Mouse (Mus musculus): ENCODE results near the gene Ppip5k2. TPM values are rescaled to one million over a fixed set of nuclear protein-coding genes. Genes with fewer than 3 reads are reported as not detected.

The Ppip5k2 gene
- polyA plus RNA-seq, 1 experiment from 2014 or later = 12.2 TPM

GRCm38 (mm10) chr1:97698956-97699570, 71.1 kb downstream of the Ppip5k2 start:
- Histone ChIP-seq H3K27ac (no peak overlapping the region), H3K4me1 (replicated peaks) (no peaks in the 10 kb centered on the region), H3K4me2 (no peak overlapping the region), H3K36me3 (no peaks in the 10 kb centered on the region; the same call in 1 of the 2 replicates), H3K9me3 (replicated peaks) (no peaks in the 10 kb centered on the region), H3K4me3 (replicated peaks) (no peak overlapping the region), H3K27me3 (no peaks in the 10 kb centered on the region), H3K9ac (no peak overlapping the region)
- ATAC-seq (ENCODE audit: low read depth) (no peak; the same call in 1 of the 2 replicates), DNase-seq (no peak)
- 27% methylated on average over 11 of the region's 11 CpGs for WGBS (ENCODE audit: insufficient replicate concordance)

DNA sequence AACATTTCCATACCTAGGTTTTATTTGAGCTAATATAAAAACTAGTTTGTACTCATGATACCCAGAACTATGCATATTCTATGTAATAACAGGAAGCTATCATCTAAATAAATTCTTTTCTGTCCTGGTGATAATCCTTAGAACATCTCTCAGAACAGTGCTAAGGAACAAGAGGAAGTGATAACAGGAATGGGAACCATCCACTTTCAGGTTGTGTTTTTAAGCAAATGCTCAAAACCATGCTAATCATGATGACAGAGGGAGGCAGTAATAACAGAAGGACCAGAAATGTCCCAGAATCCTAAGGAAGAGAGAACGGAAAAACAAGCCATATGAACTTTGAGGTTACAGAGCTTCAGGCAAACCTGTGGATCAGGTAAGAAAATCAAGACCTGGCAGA, 72.9 kb downstream of the Ppip5k2 start:
- Histone ChIP-seq H3K27ac (no peak overlapping the region), H3K27me3 (no peaks in the 10 kb centered on the region), H3K4me2 (no peak overlapping the region), H3K9ac (no peak overlapping the region), H3K4me3 (replicated peaks) (no peak overlapping the region), H3K4me1 (replicated peaks) (no peaks in the 10 kb centered on the region), H3K9me3 (replicated peaks) (no peaks in the 10 kb centered on the region), H3K36me3 (no peaks in the 10 kb centered on the region)
- ATAC-seq (ENCODE audit: low read depth) (no peak), DNase-seq (no peak)
- 78% methylated on average over 1 of the region's 1 CpGs for WGBS (ENCODE audit: insufficient replicate concordance)

DNA sequence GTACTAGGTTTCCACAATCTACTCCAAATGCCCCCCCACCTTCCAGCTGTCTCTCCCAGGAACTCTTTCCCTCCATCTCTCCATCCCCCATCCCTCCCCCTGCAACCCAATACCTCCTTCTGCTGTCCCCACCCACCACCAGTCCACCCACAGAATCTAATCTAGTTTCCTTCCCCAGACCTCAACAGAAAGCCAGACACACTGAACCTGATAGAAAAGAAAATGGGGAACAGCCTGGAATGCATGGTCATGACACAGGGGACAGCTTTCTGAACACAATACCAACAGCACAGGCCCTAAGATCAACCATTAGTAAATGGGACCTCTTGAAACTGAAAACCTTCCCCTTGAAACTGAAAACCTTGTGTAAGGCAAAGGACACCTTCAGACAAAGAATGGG, 76.4 kb downstream of the Ppip5k2 start:
- H3K27me3 ChIP-seq = no peaks in the 10 kb centered on the region
- no peak for DNase-seq
- no peak overlapping the region for H3K4me2 ChIP-seq
- H3K4me1 ChIP-seq (replicated peaks) = no peaks in the 10 kb centered on the region
- ATAC-seq (ENCODE audit: low read depth) = no peak
- H3K36me3 ChIP-seq = no peaks in the 10 kb centered on the region
- no peak overlapping the region for H3K4me3 ChIP-seq (replicated peaks)
- no peaks in the 10 kb centered on the region for H3K9me3 ChIP-seq (replicated peaks)
- H3K9ac ChIP-seq = no peak overlapping the region
- no peak overlapping the region for H3K27ac ChIP-seq

GRCm38 (mm10) chr1:97688756-97689155, 81.5 kb downstream of the Ppip5k2 start:
- H3K9me3 ChIP-seq (replicated peaks) = no peaks in the 10 kb centered on the region

DNA sequence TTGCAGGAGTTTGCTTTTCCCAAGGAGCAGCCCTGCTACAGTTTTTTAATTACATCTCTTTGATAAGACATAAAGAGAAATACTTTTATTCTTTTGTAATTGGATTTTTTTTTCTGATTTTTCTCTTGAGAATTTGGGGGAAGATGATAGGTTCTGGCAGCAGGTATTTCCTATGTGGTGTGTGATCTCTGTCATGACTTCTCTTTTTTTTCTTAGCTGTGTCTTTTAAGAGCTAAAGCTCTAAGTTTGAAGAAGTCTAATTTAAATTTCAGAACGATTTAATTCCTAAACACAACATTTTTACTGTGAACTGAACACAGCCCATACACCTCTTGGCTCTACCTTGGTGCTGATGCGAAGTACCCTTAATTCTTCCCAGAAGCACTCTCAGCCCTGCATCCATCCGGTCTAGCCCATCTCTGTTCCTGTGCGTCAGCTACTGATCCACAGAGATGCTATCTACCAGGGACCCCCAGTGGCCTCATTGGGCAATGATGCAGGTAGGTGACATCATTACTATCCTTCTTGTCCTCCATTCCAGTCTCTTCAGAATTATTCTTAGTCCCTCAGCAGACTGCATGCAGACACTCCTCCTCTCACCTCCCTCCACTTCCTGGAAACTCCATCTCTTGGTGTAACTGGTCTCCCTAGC, 93.6 kb downstream of the Ppip5k2 start:
- ATAC-seq (ENCODE audit: low read depth) (no peak), DNase-seq (no peak)
- Histone ChIP-seq H3K4me2 (no peak overlapping the region), H3K9me3 (replicated peaks) (no peaks in the 10 kb centered on the region), H3K27me3 (no peaks in the 10 kb centered on the region), H3K4me1 (replicated peaks) (peaks cover 7% of the 10 kb centered on the region), H3K27ac (no peak overlapping the region), H3K9ac (no peak overlapping the region), H3K36me3 (no peaks in the 10 kb centered on the region), H3K4me3 (replicated peaks) (no peak overlapping the region)
- 50% methylated on average over 4 of the region's 4 CpGs for WGBS (ENCODE audit: insufficient replicate concordance)

More at GRCm38 (mm10) chr1:97688756-97689155, 81.5 kb downstream of the Ppip5k2 start:
- WGBS (ENCODE audit: insufficient replicate concordance) = 10% methylated on average over 3 of the region's 3 CpGs
- DNase-seq (peak; percentile 11), ATAC-seq (ENCODE audit: low read depth) (peak; percentile 72)
- Histone ChIP-seq H3K36me3 (no peaks in the 10 kb centered on the region), H3K9ac (no peak overlapping the region), H3K27ac (no peak overlapping the region), H3K27me3 (no peaks in the 10 kb centered on the region), H3K4me3 (replicated peaks) (no peak overlapping the region), H3K4me2 (no peak overlapping the region), H3K4me1 (replicated peaks) (no peaks in the 10 kb centered on the region)

DNA sequence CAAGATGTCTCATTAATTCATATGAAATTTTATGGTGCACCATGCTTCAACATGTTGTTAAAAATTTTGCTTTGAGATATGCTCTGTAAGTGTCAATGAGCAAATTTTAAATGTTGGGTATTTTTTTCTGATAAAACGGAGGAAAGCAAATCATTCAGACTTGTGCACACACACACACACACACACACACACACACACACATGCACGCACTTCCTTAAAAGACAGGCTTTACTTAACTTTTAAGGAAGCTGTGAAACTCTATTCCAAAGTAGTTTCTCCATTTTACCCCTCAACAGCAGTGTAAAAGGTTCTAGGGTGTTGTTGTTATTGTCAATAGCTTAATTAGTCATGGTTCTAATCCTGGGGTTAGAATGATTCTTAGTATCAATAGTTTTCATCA, 94.1 kb downstream of the Ppip5k2 start:
- Histone ChIP-seq H3K4me2 (no peak overlapping the region), H3K27me3 (no peaks in the 10 kb centered on the region), H3K4me3 (replicated peaks) (no peak overlapping the region), H3K27ac (no peak overlapping the region), H3K36me3 (no peaks in the 10 kb centered on the region), H3K4me1 (replicated peaks) (peaks cover 7% of the 10 kb centered on the region), H3K9ac (no peak overlapping the region), H3K9me3 (replicated peaks) (no peaks in the 10 kb centered on the region)
- no peak for DNase-seq
- ATAC-seq (ENCODE audit: low read depth) = no peak
- WGBS (ENCODE audit: insufficient replicate concordance) = 32% methylated on average over 2 of the region's 2 CpGs

DNA sequence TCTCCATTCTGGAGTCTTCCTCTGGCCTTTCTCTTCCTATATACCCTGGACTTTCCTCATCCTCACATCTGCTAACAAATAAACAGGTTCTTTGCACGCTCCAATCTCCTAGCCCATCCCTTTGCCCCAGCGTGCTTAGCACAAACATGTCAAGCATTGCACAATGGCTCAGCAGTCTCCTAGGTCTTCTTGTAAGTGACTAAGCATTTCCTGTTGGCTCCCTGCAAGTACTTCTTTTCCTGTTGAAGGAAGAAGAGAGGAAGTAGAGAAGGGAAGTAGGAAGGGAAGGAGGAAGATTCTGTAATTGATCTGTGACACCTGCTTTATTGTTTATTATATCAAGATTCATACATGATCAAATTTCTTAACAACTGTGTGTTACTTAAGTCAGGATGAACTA, 97.4 kb downstream of the Ppip5k2 start:
- 9% methylated on average over 2 of the region's 2 CpGs for WGBS (ENCODE audit: insufficient replicate concordance)
- DNase-seq = peak; percentile 6
- Histone ChIP-seq H3K9ac (no peak overlapping the region), H3K27ac (no peak overlapping the region), H3K4me3 (replicated peaks) (no peak overlapping the region), H3K4me2 (no peak overlapping the region), H3K4me1 (replicated peaks) (peaks cover 7% of the 10 kb centered on the region), H3K27me3 (no peaks in the 10 kb centered on the region), H3K36me3 (no peaks in the 10 kb centered on the region), H3K9me3 (replicated peaks) (no peaks in the 10 kb centered on the region)
- peak; percentile 58; the same call in 1 of the 2 replicates for ATAC-seq (ENCODE audit: low read depth)

DNA sequence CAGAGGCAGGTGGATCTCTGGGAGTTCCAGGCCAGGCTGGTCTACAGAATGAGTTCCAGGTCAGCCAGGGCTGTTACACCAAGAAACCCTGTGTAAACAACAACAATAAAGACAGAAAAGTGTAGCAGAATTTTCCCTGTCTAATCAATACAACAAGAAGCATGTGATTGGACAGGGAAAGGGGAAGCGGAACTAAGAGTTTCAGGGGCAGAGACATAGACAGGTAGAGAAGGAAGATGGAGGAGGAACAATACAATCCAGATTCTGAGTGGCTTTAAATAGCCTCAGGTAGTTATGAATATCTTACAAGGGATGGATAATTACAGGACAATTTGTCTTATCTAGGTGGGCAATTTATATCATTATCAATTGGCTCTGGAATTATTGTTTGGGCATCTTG, 102.9 kb downstream of the Ppip5k2 start:
- Histone ChIP-seq H3K4me2 (no peak overlapping the region), H3K4me3 (replicated peaks) (no peak overlapping the region), H3K36me3 (no peaks in the 10 kb centered on the region), H3K4me1 (replicated peaks) (peaks cover 6% of the 10 kb centered on the region), H3K27me3 (peaks cover 4% of the 10 kb centered on the region), H3K9ac (no peak overlapping the region), H3K9me3 (replicated peaks) (no peaks in the 10 kb centered on the region), H3K27ac (no peak overlapping the region)
- 81% methylated on average over 1 of the region's 1 CpGs for WGBS (ENCODE audit: insufficient replicate concordance)
- no peak for ATAC-seq (ENCODE audit: low read depth)
- DNase-seq = no peak

DNA sequence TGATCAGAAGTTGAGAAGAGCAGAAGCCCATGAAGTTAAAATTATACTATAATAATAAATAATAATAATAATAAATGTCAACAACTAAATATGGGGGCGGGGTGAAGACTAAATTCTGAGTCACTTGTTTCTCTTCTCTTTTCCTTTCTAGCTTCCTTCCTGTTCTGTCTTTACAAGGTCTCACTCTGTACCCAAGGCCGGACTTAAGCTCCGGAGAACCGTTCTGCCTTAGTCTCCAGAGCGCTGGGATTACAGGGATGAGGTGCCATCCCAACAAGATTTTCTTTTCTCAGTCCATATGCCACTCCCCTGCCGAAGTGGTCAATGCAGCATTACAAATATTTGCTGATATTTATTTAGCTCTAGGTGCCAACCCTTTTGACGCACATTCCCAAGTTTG, 107.9 kb downstream of the Ppip5k2 start:
- 19% methylated on average over 7 of the region's 7 CpGs for WGBS (ENCODE audit: insufficient replicate concordance)
- DNase-seq (no peak), ATAC-seq (ENCODE audit: low read depth) (no peak)
- Histone ChIP-seq H3K4me3 (replicated peaks) (peak overlapping the region; percentile 94), H3K4me1 (replicated peaks) (peaks cover 33% of the 10 kb centered on the region), H3K9ac (peak overlapping the region; percentile 98), H3K27me3 (peaks cover 4% of the 10 kb centered on the region), H3K4me2 (peak overlapping the region; percentile 83), H3K27ac (peak overlapping the region; percentile 97; the same call in 1 of the 2 replicates), H3K9me3 (replicated peaks) (no peaks in the 10 kb centered on the region), H3K36me3 (peaks cover 3% of the 10 kb centered on the region; the same call in 1 of the 2 replicates)

DNA sequence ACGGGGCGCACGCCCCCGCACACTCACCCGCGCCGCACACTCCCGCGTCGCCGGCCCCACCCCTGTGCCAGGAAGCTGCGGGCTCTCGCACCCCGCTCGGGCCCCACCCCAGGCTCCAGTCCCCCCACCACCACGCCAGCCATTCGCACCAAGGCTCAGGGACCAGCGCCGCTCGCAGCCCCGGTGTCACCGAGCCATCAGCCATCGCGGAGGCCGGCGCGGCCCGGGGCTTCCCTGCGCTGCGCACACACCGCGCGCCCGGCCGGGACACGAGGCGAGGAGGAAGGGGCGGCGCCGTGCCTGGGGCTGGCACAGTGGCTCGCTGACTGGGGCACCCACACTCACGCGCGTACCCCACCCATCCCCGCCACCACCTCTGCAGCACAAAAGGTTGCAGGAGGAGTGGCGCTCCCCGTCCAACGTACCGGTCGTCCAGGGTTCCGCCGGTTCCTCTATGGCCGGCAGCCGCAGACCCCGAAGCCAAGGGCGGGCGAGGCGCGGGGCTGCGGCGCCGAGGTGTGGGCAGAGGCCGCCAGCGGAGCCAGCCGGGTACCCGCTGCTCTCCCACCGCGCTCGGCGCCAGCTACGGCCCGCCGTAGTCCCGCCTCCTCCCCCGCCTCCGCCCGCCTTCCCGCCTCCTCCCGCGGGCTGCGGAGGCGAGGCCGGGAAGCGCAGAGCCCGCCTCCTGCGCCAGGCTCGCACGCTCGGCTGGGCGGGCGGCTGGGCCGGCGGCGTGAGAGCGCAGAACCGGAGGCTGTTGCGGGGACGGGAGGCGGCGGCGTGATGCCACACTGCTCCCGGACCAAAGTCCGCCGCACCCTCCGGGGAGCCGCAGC, 108.6 kb downstream of the Ppip5k2 start, which contains the start of gene D1Ertd622e:
D1Ertd622e (minus strand) TSS at position 669 of the 836 bp plus-strand sequence.
- ATAC-seq (ENCODE audit: low read depth) = peak; percentile 84
- Histone ChIP-seq H3K9me3 (replicated peaks) (no peaks in the 10 kb centered on the region), H3K27ac (peak within 1 kb of the TSS; percentile 97), H3K4me2 (peak within 1 kb of the TSS; percentile 83), H3K4me3 (replicated peaks) (peak within 1 kb of the TSS; percentile 94), H3K27me3 (peaks cover 4% of the 10 kb centered on the region), H3K36me3 (peaks cover 6% of the 10 kb centered on the region; the same call in 1 of the 2 replicates), H3K9ac (peak within 1 kb of the TSS; percentile 98), H3K4me1 (replicated peaks) (peaks cover 40% of the 10 kb centered on the region)
- peak; percentile 73 for DNase-seq
- WGBS (ENCODE audit: insufficient replicate concordance) = under 1% methylated on average over 85 of the region's 106 CpGs

GRCm38 (mm10) chr1:97660687-97661405, 109.4 kb downstream of the Ppip5k2 start:
- DNase-seq (peak; percentile 91), ATAC-seq (ENCODE audit: low read depth) (peak; percentile 89)
- Histone ChIP-seq H3K4me2 (peak overlapping the region; percentile 83), H3K27me3 (peaks cover 4% of the 10 kb centered on the region), H3K9ac (peak overlapping the region; percentile 98), H3K36me3 (peaks cover 9% of the 10 kb centered on the region; the same call in 1 of the 2 replicates), H3K27ac (peak overlapping the region; percentile 97), H3K9me3 (replicated peaks) (no peaks in the 10 kb centered on the region), H3K4me1 (replicated peaks) (peaks cover 48% of the 10 kb centered on the region), H3K4me3 (replicated peaks) (peak overlapping the region; percentile 94)
- WGBS (ENCODE audit: insufficient replicate concordance) = under 1% methylated on average over 83 of the region's 93 CpGs
